Mouse (Mus musculus) adrenal gland, adult 8-10 months (tissue): ENCODE measurements at regions not wholly inside any gene's neighbourhood (a gene's known extent, or its start where the extent isn't known, plus 50 kb on each side); places are given as distances from the start of the nearest gene placed in this dataset.

ENCODE experiments used
- DNase-seq: peaks from one replicate; pipeline ENCODE4 v3.0.0; 2022

GRCm38 (mm10) chr10:17077580-17077979, 645.4 kb upstream of the Cited2 start:
- DNase-seq: no peak

GRCm38 (mm10) chr10:17080818-17081217, 642.2 kb upstream of the Cited2 start:
- no peak for DNase-seq

GRCm38 (mm10) chr10:17082926-17083325, 640.1 kb upstream of the Cited2 start:
- no peak for DNase-seq

GRCm38 (mm10) chr10:17102065-17102464, 621.0 kb upstream of the Cited2 start:
- no peak for DNase-seq

GRCm38 (mm10) chr10:17103416-17103815, 619.6 kb upstream of the Cited2 start:
- no peak for DNase-seq

- DNase-seq: no peak
Observed at GRCm38 (mm10) chr10:17106831-17107230, 616.2 kb upstream of the Cited2 start.

- DNase-seq: no peak
Observed at GRCm38 (mm10) chr10:17111071-17111470, 611.9 kb upstream of the Cited2 start.

GRCm38 (mm10) chr10:17114805-17115204, 608.2 kb upstream of the Cited2 start:
- no peak for DNase-seq

GRCm38 (mm10) chr10:17129391-17130163, 593.4 kb upstream of the Cited2 start:
- DNase-seq: no peak

GRCm38 (mm10) chr10:17130661-17131060, 592.4 kb upstream of the Cited2 start:
- DNase-seq: no peak

- no peak for DNase-seq
Observed at GRCm38 (mm10) chr10:17131763-17132162, 591.3 kb upstream of the Cited2 start.

GRCm38 (mm10) chr10:17175385-17175784, 547.6 kb upstream of the Cited2 start:
- DNase-seq: no peak

GRCm38 (mm10) chr10:17177054-17177453, 546.0 kb upstream of the Cited2 start:
- no peak for DNase-seq

- no peak for DNase-seq
Observed at GRCm38 (mm10) chr10:17177503-17178278, 545.3 kb upstream of the Cited2 start.

GRCm38 (mm10) chr10:17178627-17179026, 544.4 kb upstream of the Cited2 start:
- no peak for DNase-seq

- no peak for DNase-seq
Observed at GRCm38 (mm10) chr10:17184418-17184817, 538.6 kb upstream of the Cited2 start.

GRCm38 (mm10) chr10:17196205-17196604, 526.8 kb upstream of the Cited2 start:
- DNase-seq: no peak

GRCm38 (mm10) chr10:17196636-17197035, 526.4 kb upstream of the Cited2 start:
- no peak for DNase-seq

- no peak for DNase-seq
Observed at GRCm38 (mm10) chr10:17200524-17201426, 522.2 kb upstream of the Cited2 start.

- DNase-seq: no peak
Observed at GRCm38 (mm10) chr10:17201427-17201745, 521.6 kb upstream of the Cited2 start.

GRCm38 (mm10) chr10:17202556-17203415, 520.2 kb upstream of the Cited2 start:
- no peak for DNase-seq
